Mouse (Mus musculus) cerebellum, adult 2 months (tissue): Measurements from ENCODE around the gene Wdfy4. TPM values are rescaled to one million over a fixed set of nuclear protein-coding genes. Genes with fewer than 3 reads are reported as not detected.

Source experiments
- DNase-seq, 2 experiments: peaks; one replicate each; pipeline ENCODE4 v3.0.0; 2021
- H3K27ac ChIP-seq: fragments of 200-500 bp; 2 replicates; pipeline ENCODE4 v1.5.1; 2012; ENCODE audit warnings: low read length, control low read depth, inconsistent platforms; ENCODE audit not compliant: insufficient read depth
- H3K27me3 ChIP-seq: fragments of 200-500 bp; 2 replicates; pipeline ENCODE4 v1.6.1; 2012; ENCODE audit warnings: inconsistent platforms, mild to moderate bottlenecking, low read length, moderate library complexity; ENCODE audit not compliant: control insufficient read depth, insufficient read depth
- H3K4me1 ChIP-seq: fragments of 200-500 bp; 2 replicates; pipeline ENCODE4 v1.6.1; 2011; ENCODE audit warnings: low read length; ENCODE audit not compliant: control insufficient read depth, insufficient read depth
- H3K4me3 ChIP-seq: fragments of 200-500 bp; replicated peaks from 2 replicates; pipeline ENCODE3; 2011; ENCODE audit warnings: mild to moderate bottlenecking, low read depth, low read length, control low read depth; ENCODE audit not compliant: insufficient read depth
- CTCF ChIP-seq: fragments of 200-500 bp; IDR thresholded peaks from 2 replicates; pipeline ENCODE4 v1.5.1; 2011; ENCODE audit warnings: low read depth, mild to moderate bottlenecking, control low read depth, low read length, moderate library complexity, borderline replicate concordance; ENCODE audit not compliant: insufficient read depth
- POLR2A ChIP-seq: fragments of 200-500 bp; IDR thresholded peaks from 2 replicates; pipeline ENCODE4 v1.6.1; 2011; ENCODE audit warnings: low read length, control low read depth, borderline replicate concordance; ENCODE audit not compliant: insufficient read depth
- WGBS: fragments of 180-500 bp; shearing (Covaris S2); methylation state at CpG from one replicate; pipeline ENCODE4 v1.1.7; 2018; 5-methylcytosine and 5-hydroxymethylcytosine counted together
- polyA plus RNA-seq: library from polyadenylated mRNA; depleted of rRNA; stranded (reverse); fragments of >200 nt; gene quantifications from 2 replicates; pipeline ENCODE4 v1.2.3, GENCODE M21; 2012

The Wdfy4 gene
- polyA plus RNA-seq, 1 experiment = 0.62 TPM

GRCm38 (mm10) chr14:32986659-32987058 is 198.6 kb downstream of the Wdfy4 start:
- TF ChIP-seq CTCF (no peak), POLR2A (no peak)
- no peaks in the 10 kb centered on the region for H3K4me1 ChIP-seq
- H3K27ac ChIP-seq = no peak overlapping the region
- H3K27me3 ChIP-seq = no peaks in the 10 kb centered on the region
- no peak overlapping the region for H3K4me3 ChIP-seq
- 75% methylated on average over 4 of the region's 4 CpGs for WGBS
- DNase-seq = no peak

- no peak for DNase-seq
- Histone ChIP-seq H3K4me1 (no peaks in the 10 kb centered on the region), H3K27me3 (no peaks in the 10 kb centered on the region), H3K27ac (no peak overlapping the region), H3K4me3 (no peak overlapping the region)
- WGBS = 86% methylated on average over 6 of the region's 6 CpGs
- TF ChIP-seq CTCF (no peak), POLR2A (no peak)
Observed at GRCm38 (mm10) chr14:32984176-32984738, 201.1 kb downstream of the Wdfy4 start.

- DNase-seq = no peak
- Histone ChIP-seq H3K27ac (no peak overlapping the region), H3K4me1 (no peaks in the 10 kb centered on the region), H3K27me3 (no peaks in the 10 kb centered on the region), H3K4me3 (no peak overlapping the region)
- WGBS = 79% methylated on average over 9 of the region's 9 CpGs
- TF ChIP-seq POLR2A = no peak
- no peak for TF ChIP-seq CTCF
Observed at GRCm38 (mm10) chr14:32970700-32971099, 214.6 kb downstream of the Wdfy4 start.

GRCm38 (mm10) chr14:32964742-32965141 is 220.6 kb downstream of the Wdfy4 start:
- TF ChIP-seq CTCF = no peak
- TF ChIP-seq POLR2A = no peak
- no peaks in the 10 kb centered on the region for H3K27me3 ChIP-seq
- H3K4me1 ChIP-seq = no peaks in the 10 kb centered on the region
- no peak overlapping the region for H3K4me3 ChIP-seq
- no peak for DNase-seq
- 84% methylated on average over 10 of the region's 10 CpGs for WGBS
- no peak overlapping the region for H3K27ac ChIP-seq

- no peak overlapping the region for H3K27ac ChIP-seq
- no peak for TF ChIP-seq POLR2A
- peak; percentile 74 for TF ChIP-seq CTCF
- WGBS = 47% methylated on average over 5 of the region's 5 CpGs
- peaks cover 4% of the 10 kb centered on the region; the same call in 1 of the 2 replicates for H3K4me1 ChIP-seq
- peak; percentile 40 to 57 for DNase-seq
- no peaks in the 10 kb centered on the region for H3K27me3 ChIP-seq
- no peak overlapping the region for H3K4me3 ChIP-seq
Observed at GRCm38 (mm10) chr14:32960481-32960880, 224.8 kb downstream of the Wdfy4 start.

GRCm38 (mm10) chr14:32958671-32959070 is 226.6 kb downstream of the Wdfy4 start:
- peaks cover 4% of the 10 kb centered on the region; the same call in 1 of the 2 replicates for H3K4me1 ChIP-seq
- no peak for DNase-seq
- H3K4me3 ChIP-seq = no peak overlapping the region
- H3K27ac ChIP-seq = no peak overlapping the region
- no peak for TF ChIP-seq POLR2A
- no peak for TF ChIP-seq CTCF
- H3K27me3 ChIP-seq = no peaks in the 10 kb centered on the region
- WGBS = 92% methylated on average over 8 of the region's 8 CpGs

- DNase-seq = no peak
- no peak overlapping the region for H3K4me3 ChIP-seq
- WGBS = 24% methylated on average over 8 of the region's 8 CpGs
- H3K27me3 ChIP-seq = no peaks in the 10 kb centered on the region
- peaks cover 4% of the 10 kb centered on the region; the same call in 1 of the 2 replicates for H3K4me1 ChIP-seq
- TF ChIP-seq CTCF (no peak), POLR2A (no peak)
- H3K27ac ChIP-seq = no peak overlapping the region
Observed at GRCm38 (mm10) chr14:32956486-32956885, 228.8 kb downstream of the Wdfy4 start.
